Mouse (Mus musculus) MEL (cell line): ENCODE results near the gene Josd1. TPM values are rescaled to one million over a fixed set of nuclear protein-coding genes. Genes with fewer than 3 reads are reported as not detected.
A peak's percentile ranks its signal among the peaks of the same experiment; 100 is the strongest.

Experiments used
- DNase-seq: peaks from one replicate; pipeline ENCODE4 v3.0.0; 2011; ENCODE audit warnings: low read depth, low spot score
- H3K27ac ChIP-seq: 2 replicates; pipeline ENCODE4 v1.5.1; 2012; ENCODE audit warnings: low read depth, mild to moderate bottlenecking, control low read depth, low read length, moderate library complexity; ENCODE audit not compliant: control insufficient read depth
- H3K27me3 ChIP-seq, 2 experiments: fragments of 150-350 bp in 1 of 2; sonication (generic) in 1 of 2; 2 replicates each; pipeline ENCODE4 v1.6.1; 2012; ENCODE audit warnings: low read length in 2 of 2, mild to moderate bottlenecking in 2 of 2, improper control_type of control experiment in 1 of 2, moderate library complexity in 1 of 2; ENCODE audit not compliant: insufficient read depth in 2 of 2, control insufficient read depth in 1 of 2
- H3K36me3 ChIP-seq, 2 experiments: 2 replicates each; pipeline ENCODE4 v1.6.1; 2012 to 2014; ENCODE audit warnings: low read length in 2 of 2, improper control_type of control experiment in 1 of 2, inconsistent platforms in 1 of 2, mild to moderate bottlenecking in 1 of 2; ENCODE audit not compliant: insufficient read depth in 2 of 2, control insufficient read depth in 1 of 2
- H3K4me1 ChIP-seq, 2 experiments: fragments of 150-350 bp in 1 of 2; sonication (generic) in 1 of 2; 2 replicates each; pipeline ENCODE4 v1.6.1; 2012; ENCODE audit warnings: low read length in 2 of 2, improper control_type of control experiment in 1 of 2, mild to moderate bottlenecking in 1 of 2; ENCODE audit not compliant: insufficient read depth in 2 of 2, control insufficient read depth in 1 of 2
- H3K4me3 ChIP-seq, 2 experiments: fragments of 150-350 bp in 1 of 2; sonication (generic) in 1 of 2; 2 replicates each; pipeline ENCODE4 v1.5.1; 2012; ENCODE audit warnings: low read depth in 2 of 2, low read length in 2 of 2, mild to moderate bottlenecking in 2 of 2, moderate library complexity in 2 of 2, control low read depth in 1 of 2, improper control_type of control experiment in 1 of 2; ENCODE audit not compliant: control insufficient read depth in 1 of 2, insufficient read depth in 1 of 2
- H3K79me2 ChIP-seq: 2 replicates; pipeline ENCODE4 v1.6.1; 2012; ENCODE audit warnings: mild to moderate bottlenecking, low read length, moderate library complexity; ENCODE audit not compliant: control insufficient read depth, poor library complexity, insufficient read depth
- H3K9ac ChIP-seq: 2 replicates; pipeline ENCODE4 v1.6.1; 2012; ENCODE audit warnings: low read depth, mild to moderate bottlenecking, control low read depth, low read length, moderate library complexity; ENCODE audit not compliant: control insufficient read depth, poor library complexity, severe bottlenecking
- H3K9me3 ChIP-seq: fragments of 150-350 bp; sonication (generic); replicated peaks from 2 replicates; pipeline ENCODE4 v1.6.1; 2012; ENCODE audit warnings: mild to moderate bottlenecking, low read length, improper control_type of control experiment, moderate library complexity; ENCODE audit not compliant: insufficient read depth
- BHLHE40 ChIP-seq: IDR thresholded peaks from 2 replicates; pipeline ENCODE4 v1.6.1; 2012; ENCODE audit warnings: low read depth, mild to moderate bottlenecking, inconsistent platforms, low read length, improper control_type of control experiment, borderline replicate concordance
- E2F4 ChIP-seq: IDR thresholded peaks from 2 replicates; pipeline ENCODE4 v1.6.1; 2011; ENCODE audit warnings: low read depth, low read length, improper control_type of control experiment, borderline replicate concordance
- ETS1 ChIP-seq: IDR thresholded peaks from 2 replicates; pipeline ENCODE4 v1.6.1; 2012; ENCODE audit warnings: low read depth, mild to moderate bottlenecking, inconsistent platforms, low read length, improper control_type of control experiment, moderate library complexity
- GATA1 ChIP-seq: IDR thresholded peaks from 2 replicates; pipeline ENCODE4 v1.6.1; 2011; ENCODE audit warnings: low read depth, low read length, improper control_type of control experiment
- MEF2A ChIP-seq: IDR thresholded peaks from 2 replicates; pipeline ENCODE4 v1.6.1; 2014; ENCODE audit warnings: low read depth, mild to moderate bottlenecking, inconsistent platforms, low read length, improper control_type of control experiment; ENCODE audit not compliant: poor library complexity, insufficient replicate concordance, severe bottlenecking; ENCODE audit errors: extremely low read depth
- MXI1 ChIP-seq: IDR thresholded peaks from 2 replicates; pipeline ENCODE4 v1.6.1; 2011; ENCODE audit warnings: mild to moderate bottlenecking, low read depth, low read length, improper control_type of control experiment
- MYB ChIP-seq: IDR thresholded peaks from 2 replicates; pipeline ENCODE4 v1.6.1; 2011; ENCODE audit warnings: mild to moderate bottlenecking, low read depth, low read length, improper control_type of control experiment
- NRF1 ChIP-seq: IDR thresholded peaks from 2 replicates; pipeline ENCODE4 v1.6.1; 2014; ENCODE audit warnings: low read depth, mild to moderate bottlenecking, inconsistent platforms, low read length, improper control_type of control experiment, moderate library complexity; ENCODE audit not compliant: poor library complexity, insufficient read depth, severe bottlenecking
- POLR2AphosphoS2 ChIP-seq: IDR thresholded peaks from 2 replicates; pipeline ENCODE4 v1.6.1; 2011; ENCODE audit warnings: low read length, improper control_type of control experiment
- RCOR1 ChIP-seq: IDR thresholded peaks from 2 replicates; pipeline ENCODE4 v1.6.1; 2012; ENCODE audit warnings: low read depth, mild to moderate bottlenecking, inconsistent platforms, low read length, improper control_type of control experiment
- SIN3A ChIP-seq: IDR thresholded peaks from 2 replicates; pipeline ENCODE4 v1.6.1; 2012; ENCODE audit warnings: low read length, improper control_type of control experiment, inconsistent platforms
- SMC3 ChIP-seq: IDR thresholded peaks from 2 replicates; pipeline ENCODE4 v1.6.1; 2011; ENCODE audit warnings: low read depth, low read length, improper control_type of control experiment
- UBTF ChIP-seq: IDR thresholded peaks from 2 replicates; pipeline ENCODE4 v1.6.1; 2012; ENCODE audit warnings: low read depth, mild to moderate bottlenecking, inconsistent platforms, low read length, improper control_type of control experiment, moderate library complexity, borderline replicate concordance; ENCODE audit not compliant: insufficient read depth
- ZNF384 ChIP-seq: IDR thresholded peaks from 2 replicates; pipeline ENCODE4 v1.6.1; 2012; ENCODE audit warnings: low read depth, mild to moderate bottlenecking, inconsistent platforms, low read length, improper control_type of control experiment
- polyA plus RNA-seq, 2 experiments: library from polyadenylated mRNA; stranded (reverse) in 1 of 2; unstranded in 1 of 2; fragments of >175 nt in 1 of 2; fragments of >200 nt in 1 of 2; gene quantifications; 2 replicates each; pipeline versions ENCODE4 v1.2.1 to v1.2.4; 2012; ENCODE audit warnings: low replicate concordance in 2 of 2, low read depth in 1 of 2; ENCODE audit not compliant: insufficient read length in 2 of 2, insufficient read depth in 1 of 2, missing spikeins in 1 of 2
- total RNA-seq: library from RNA; depleted of rRNA; stranded (reverse); fragments of 300-350 nt; gene quantifications from 2 replicates; pipeline ENCODE4 v1.2.3, GENCODE M21; 2012

Gene Josd1
- total and polyA plus RNA-seq, 3 experiments: 46.5 to 47.2 TPM; not detected in 1

GRCm38 (mm10) chr15:79690426-79691022 lies 2.8 kb upstream of the Josd1 start, which contains the start of gene Gtpbp1 (continued):
- TF ChIP-seq MEF2A: no peak
- TF ChIP-seq ETS1: no peak
- no peak for TF ChIP-seq SMC3

GRCm38 (mm10) chr15:79689662-79690425 lies 2.1 kb upstream of the Josd1 start:
- Histone ChIP-seq H3K9me3 (no peaks in the 10 kb centered on the region), H3K79me2 (peaks cover 65% of the 10 kb centered on the region), H3K4me3 (peak overlapping the region; percentile 50 to 69), H3K36me3 (peaks cover 0 to 39% of the 10 kb centered on the region in 2 experiments; a peak in 2 of 4 replicates), H3K9ac (peak overlapping the region; percentile 62), H3K27ac (peak overlapping the region; percentile 73), H3K4me1 (peaks cover 6 to 31% of the 10 kb centered on the region in 2 experiments), H3K27me3 (no peaks in the 10 kb centered on the region)
- peak; percentile 58 for DNase-seq
- TF ChIP-seq E2F4 (no peak), BHLHE40 (peak; percentile 63; the same call in 1 of the 2 replicates), UBTF (no peak), NRF1 (peak; percentile 51; the same call in 1 of the 2 replicates), MXI1 (peak; percentile 86), MYB (no peak), ZNF384 (peak; percentile 80), SIN3A (peak; percentile 74), POLR2AphosphoS2 (no peak), GATA1 (0 out of 2 replicates have a peak, but pooled peaks have one; percentile 5), RCOR1 (no peak)
